Mouse (Mus musculus) embryonic fibroblast, embryonic 13.5 days (primary cell): Measurements from ENCODE around the gene Dtnb.

Source experiments
- CTCF ChIP-seq: IDR thresholded peaks from 2 replicates; pipeline ENCODE4 v1.5.1; 2011; ENCODE audit warnings: mild to moderate bottlenecking, control low read depth, low read length, moderate library complexity, borderline replicate concordance; ENCODE audit not compliant: insufficient read depth
- POLR2A ChIP-seq: IDR thresholded peaks from 2 replicates; pipeline ENCODE4 v1.6.1; 2011; ENCODE audit warnings: low read depth, mild to moderate bottlenecking, control low read depth, low read length, moderate library complexity

GRCm38 (mm10) chr12:3824906-3825713 lies 252.9 kb downstream of the Dtnb start:
- TF ChIP-seq POLR2A (no peak), CTCF (no peak)
